Mouse (Mus musculus) limb, embryonic 14.5 days (tissue): ENCODE data around the gene Tmtc4. TPM values are rescaled to one million over a fixed set of nuclear protein-coding genes. Genes with fewer than 3 reads are reported as not detected.

ENCODE experiments used
- ATAC-seq: fragments of 200-750 bp; cut with Nextera tagmentation; 2 replicates; pipeline ENCODE4 v1.8.0; 2017; ENCODE audit warnings: low read depth, moderate number of reproducible peaks, moderate TSS enrichment; ENCODE audit not compliant: low FRiP score
- DNase-seq: peaks from one replicate; pipeline ENCODE4 v3.0.0-alpha.2; 2015; ENCODE audit warnings: low spot score
- H3K27ac ChIP-seq: fragments of 300-500 bp; sonication (generic); replicated peaks from 2 replicates; pipeline ENCODE4 v1.5.1; 2014; ENCODE audit warnings: low read depth, mild to moderate bottlenecking, low read length, moderate library complexity, mixed read lengths
- H3K27me3 ChIP-seq: fragments of 300-500 bp; sonication (generic); 2 replicates; pipeline ENCODE4 v1.6.1; 2014; ENCODE audit warnings: low read length, mixed read lengths; ENCODE audit not compliant: control insufficient read depth, insufficient read depth
- H3K36me3 ChIP-seq: fragments of 300-500 bp; sonication (generic); 2 replicates; pipeline ENCODE4 v1.6.1; 2014; ENCODE audit warnings: mild to moderate bottlenecking, low read length, moderate library complexity, mixed read lengths; ENCODE audit not compliant: control insufficient read depth, insufficient read depth
- H3K4me1 ChIP-seq: fragments of 300-500 bp; sonication (generic); 2 replicates; pipeline ENCODE4 v1.6.1; 2014; ENCODE audit warnings: antibody characterized with exemption, low read length, mixed read lengths; ENCODE audit not compliant: control insufficient read depth, insufficient read depth
- H3K4me2 ChIP-seq: fragments of 300-500 bp; sonication (generic); replicated peaks from 2 replicates; pipeline ENCODE4 v1.6.1; 2014; ENCODE audit warnings: low read depth, mild to moderate bottlenecking, low read length, moderate library complexity; ENCODE audit not compliant: severe bottlenecking
- H3K4me3 ChIP-seq: fragments of 300-500 bp; sonication (generic); replicated peaks from 2 replicates; pipeline ENCODE4 v1.5.1; 2014; ENCODE audit warnings: low read length
- H3K9ac ChIP-seq: fragments of 300-500 bp; sonication (generic); 2 replicates; pipeline ENCODE4 v1.6.1; 2014; ENCODE audit warnings: mild to moderate bottlenecking, low read depth, low read length, moderate library complexity; ENCODE audit not compliant: severe bottlenecking
- H3K9me3 ChIP-seq: fragments of 300-500 bp; sonication (generic); 2 replicates; pipeline ENCODE4 v1.6.1; 2016; ENCODE audit warnings: low read length; ENCODE audit not compliant: control insufficient read depth
- POLR2A ChIP-seq: fragments of 200-500 bp; IDR thresholded peaks from 2 replicates; pipeline ENCODE4 v1.8.0; 2012; ENCODE audit warnings: inconsistent platforms, mild to moderate bottlenecking, moderate library complexity, borderline replicate concordance; ENCODE audit not compliant: insufficient read depth, insufficient read length; ENCODE audit errors: extremely low read depth
- WGBS: fragments of 180-500 bp; shearing (Covaris S2); extraction: QIAGEN DNeasy Blood & Tissue Kit; methylation state at CpG from one replicate; pipeline ENCODE4 v1.1.7; 2014; 5-methylcytosine and 5-hydroxymethylcytosine counted together
- polyA plus RNA-seq, 2 experiments: library from polyadenylated mRNA; depleted of rRNA in 1 of 2; stranded (reverse) in 1 of 2; unstranded in 1 of 2; fragments of >200 nt; fragmentation: Nextera tagmentation in 1 of 2; extraction: Ambion mirVana in 1 of 2; gene quantifications; 2 replicates each; pipeline versions ENCODE4 v1.2.1 to v1.2.3; 2012 to 2014

The Tmtc4 gene
- polyA plus RNA-seq, 2 experiments: 20.9 to 25.5 TPM

- H3K4me2 ChIP-seq: no peak overlapping the region
- H3K27me3 ChIP-seq: no peaks in the 10 kb centered on the region
- peaks cover 16% of the 10 kb centered on the region for H3K4me1 ChIP-seq
- no peaks in the 10 kb centered on the region for H3K9me3 ChIP-seq
- no peaks in the 10 kb centered on the region for H3K36me3 ChIP-seq
- ATAC-seq (no peak), DNase-seq (no peak)
- H3K4me3 ChIP-seq: no peak overlapping the region
- no peak overlapping the region for H3K9ac ChIP-seq
- no peak for TF ChIP-seq POLR2A
- 85% methylated on average over 7 of the region's 7 CpGs for WGBS
- no peak overlapping the region for H3K27ac ChIP-seq
These were observed 97.9 kb downstream of the Tmtc4 start for GRCm38 (mm10) chr14:122885893-122886292.

- WGBS: 28% methylated on average over 10 of the region's 10 CpGs
These were observed 99.8 kb downstream of the Tmtc4 start for GRCm38 (mm10) chr14:122883821-122884584.

GRCm38 (mm10) chr14:122883410-122883806 is 100.4 kb downstream of the Tmtc4 start:
- 52% methylated on average over 4 of the region's 4 CpGs for WGBS
- no peak overlapping the region for H3K4me2 ChIP-seq
- H3K27ac ChIP-seq: no peak overlapping the region
- ATAC-seq: no peak
- no peaks in the 10 kb centered on the region for H3K36me3 ChIP-seq
- H3K4me3 ChIP-seq: no peak overlapping the region
- H3K9me3 ChIP-seq: no peaks in the 10 kb centered on the region
- no peak overlapping the region for H3K9ac ChIP-seq
- DNase-seq: no peak
- TF ChIP-seq POLR2A: no peak
- peaks cover 16% of the 10 kb centered on the region for H3K4me1 ChIP-seq
- H3K27me3 ChIP-seq: no peaks in the 10 kb centered on the region

More at GRCm38 (mm10) chr14:122883821-122884584, 99.8 kb downstream of the Tmtc4 start:
- no peak for TF ChIP-seq POLR2A
- peaks cover 16% of the 10 kb centered on the region for H3K4me1 ChIP-seq
- peak; percentile 45 for DNase-seq
- no peak overlapping the region for H3K4me3 ChIP-seq
- no peak for ATAC-seq
- no peaks in the 10 kb centered on the region for H3K27me3 ChIP-seq
- no peaks in the 10 kb centered on the region for H3K9me3 ChIP-seq
- H3K27ac ChIP-seq: no peak overlapping the region
- no peaks in the 10 kb centered on the region for H3K36me3 ChIP-seq
- no peak overlapping the region for H3K9ac ChIP-seq
- no peak overlapping the region for H3K4me2 ChIP-seq

- H3K9ac ChIP-seq: no peak overlapping the region
- H3K36me3 ChIP-seq: no peaks in the 10 kb centered on the region
- DNase-seq (no peak), ATAC-seq (no peak)
- H3K27me3 ChIP-seq: no peaks in the 10 kb centered on the region
- TF ChIP-seq POLR2A: no peak
- WGBS: 64% methylated on average over 7 of the region's 7 CpGs
- peaks cover 16% of the 10 kb centered on the region for H3K4me1 ChIP-seq
- no peaks in the 10 kb centered on the region for H3K9me3 ChIP-seq
- no peak overlapping the region for H3K27ac ChIP-seq
- no peak overlapping the region for H3K4me3 ChIP-seq
- H3K4me2 ChIP-seq: no peak overlapping the region
These were observed 100.9 kb downstream of the Tmtc4 start for GRCm38 (mm10) chr14:122882795-122883409.

GRCm38 (mm10) chr14:122882201-122882639 is 101.6 kb downstream of the Tmtc4 start:
- WGBS: 32% methylated on average over 9 of the region's 9 CpGs
- DNase-seq (no peak), ATAC-seq (no peak)
- no peak for TF ChIP-seq POLR2A
- Histone ChIP-seq H3K27ac (no peak overlapping the region), H3K4me2 (no peak overlapping the region), H3K27me3 (no peaks in the 10 kb centered on the region), H3K36me3 (no peaks in the 10 kb centered on the region), H3K4me1 (peaks cover 16% of the 10 kb centered on the region), H3K9ac (no peak overlapping the region), H3K4me3 (no peak overlapping the region), H3K9me3 (no peaks in the 10 kb centered on the region)
